Mouse (Mus musculus) bone marrow, adult 2 months (tissue): ENCODE results near the gene Nme8. TPM values are rescaled to one million over a fixed set of nuclear protein-coding genes. Genes with fewer than 3 reads are reported as not detected.

Source experiments
- H3K27ac ChIP-seq: fragments of 200-500 bp; 2 replicates; pipeline ENCODE4 v1.5.1; 2012; ENCODE audit warnings: low read depth, mild to moderate bottlenecking, control low read depth, inconsistent platforms, low read length; ENCODE audit not compliant: control insufficient read depth, poor library complexity, insufficient read depth
- H3K4me1 ChIP-seq: fragments of 200-500 bp; 2 replicates; pipeline ENCODE4 v1.6.1; 2011; ENCODE audit warnings: low read length; ENCODE audit not compliant: control insufficient read depth, insufficient read depth
- H3K4me3 ChIP-seq: fragments of 200-500 bp; replicated peaks from 2 replicates; pipeline ENCODE3; 2011; ENCODE audit warnings: mild to moderate bottlenecking, low read depth, low read length, control low read depth; ENCODE audit not compliant: control insufficient read depth
- CTCF ChIP-seq: fragments of 200-500 bp; IDR thresholded peaks from 2 replicates; pipeline ENCODE4 v1.5.1; 2011; ENCODE audit warnings: low read length, control low read depth; ENCODE audit not compliant: control insufficient read depth, insufficient read depth
- POLR2A ChIP-seq: fragments of 200-500 bp; IDR thresholded peaks from 2 replicates; pipeline ENCODE4 v1.6.1; 2011; ENCODE audit warnings: low read depth, mild to moderate bottlenecking, control low read depth, low read length, borderline replicate concordance; ENCODE audit not compliant: control insufficient read depth
- WGBS: fragments of 180-500 bp; shearing (Covaris S2); methylation state at CpG from one replicate; pipeline ENCODE4 v1.1.7; 2018; 5-methylcytosine and 5-hydroxymethylcytosine counted together
- polyA plus RNA-seq: library from polyadenylated mRNA; stranded (reverse); fragments of >200 nt; gene quantifications from 2 replicates; pipeline ENCODE4 v1.2.4, GENCODE M21; 2011; ENCODE audit warnings: low replicate concordance; ENCODE audit not compliant: missing spikeins, insufficient read depth, insufficient read length

The Nme8 gene
- polyA plus RNA-seq, 1 experiment = not detected

DNA sequence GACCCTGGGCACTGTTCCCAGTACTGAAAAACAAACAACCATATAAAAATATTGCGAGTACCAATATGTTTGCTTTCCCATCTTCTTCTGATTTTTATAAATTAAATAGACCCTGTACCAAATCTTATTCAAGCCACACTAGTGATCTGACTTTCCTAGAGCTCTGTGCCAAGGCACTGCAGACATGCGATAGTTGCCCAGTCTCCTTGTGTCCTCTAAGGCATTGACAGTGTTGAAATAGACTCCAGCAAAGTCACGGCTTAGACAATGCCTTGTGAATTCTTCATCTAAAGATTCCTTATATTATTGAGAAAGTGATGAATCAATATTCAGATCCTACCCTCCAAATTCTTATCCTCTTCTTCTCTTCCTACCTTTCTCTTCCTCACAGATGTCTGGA is 23.6 kb downstream of the Nme8 start:
- Histone ChIP-seq H3K27ac (no peak overlapping the region), H3K4me3 (no peak overlapping the region), H3K4me1 (no peaks in the 10 kb centered on the region)
- 81% methylated on average over 3 of the region's 3 CpGs for WGBS
- TF ChIP-seq POLR2A (no peak), CTCF (no peak)

DNA sequence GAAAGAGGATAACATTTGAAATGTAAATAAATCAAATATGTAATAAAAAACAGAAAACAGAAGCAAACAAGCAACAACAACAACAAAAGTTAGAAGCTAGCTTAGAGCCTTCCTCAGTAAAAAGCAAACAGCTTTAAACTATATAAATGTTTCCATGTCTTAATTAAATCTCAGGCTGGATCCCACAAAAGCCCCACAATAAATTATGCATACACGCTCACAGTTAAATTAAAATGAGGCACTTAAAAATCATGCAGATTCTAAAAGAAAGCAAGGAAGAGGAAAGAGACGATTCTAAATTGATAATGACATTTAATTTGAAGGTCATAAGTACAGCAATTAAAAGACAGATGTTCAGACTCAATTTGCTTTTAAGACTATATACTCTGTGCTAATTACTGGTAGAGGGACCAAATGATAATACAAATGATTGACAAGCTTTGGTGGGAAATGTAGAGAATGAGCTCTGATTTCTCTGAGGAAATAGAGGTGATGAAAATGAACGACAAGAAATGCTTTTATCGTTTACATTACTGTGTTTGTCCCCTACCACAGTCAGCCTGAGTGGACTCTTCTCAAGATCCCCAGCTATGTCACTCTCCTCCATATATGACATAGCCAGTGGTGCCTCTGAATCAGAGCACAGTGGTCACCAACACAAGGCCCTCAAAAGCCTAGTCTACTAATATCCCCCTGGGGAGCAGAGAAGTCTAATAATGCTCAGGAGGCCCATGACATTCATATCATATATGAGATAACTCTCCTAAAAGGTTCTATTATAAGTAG is 29.0 kb downstream of the Nme8 start:
- WGBS = 80% methylated on average over 4 of the region's 4 CpGs
- Histone ChIP-seq H3K4me3 (no peak overlapping the region), H3K4me1 (no peaks in the 10 kb centered on the region), H3K27ac (no peak overlapping the region)
- no peak for TF ChIP-seq CTCF
- no peak for TF ChIP-seq POLR2A

DNA sequence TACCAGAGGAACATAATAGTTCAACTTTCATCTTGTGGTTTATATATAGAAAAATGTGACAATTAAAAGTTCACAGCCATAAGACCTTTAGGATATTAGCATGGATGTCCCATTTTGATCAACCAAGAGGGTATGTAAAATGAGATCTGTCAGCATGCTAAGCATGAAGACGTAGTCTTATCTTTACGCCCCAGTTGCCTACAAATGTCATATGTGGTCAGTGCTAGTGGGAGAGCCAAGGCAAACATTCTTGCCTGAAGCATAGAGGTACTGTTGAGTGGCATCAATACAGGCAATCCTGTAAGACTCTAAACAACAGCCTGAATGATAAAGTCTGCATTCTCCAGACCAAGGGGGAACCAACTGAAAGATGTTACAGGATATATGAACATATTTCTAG is 45.2 kb downstream of the Nme8 start:
- Histone ChIP-seq H3K27ac (no peak overlapping the region), H3K4me3 (no peak overlapping the region), H3K4me1 (no peaks in the 10 kb centered on the region)
- WGBS = 69% methylated on average over 2 of the region's 2 CpGs
- TF ChIP-seq POLR2A (no peak), CTCF (no peak)

DNA sequence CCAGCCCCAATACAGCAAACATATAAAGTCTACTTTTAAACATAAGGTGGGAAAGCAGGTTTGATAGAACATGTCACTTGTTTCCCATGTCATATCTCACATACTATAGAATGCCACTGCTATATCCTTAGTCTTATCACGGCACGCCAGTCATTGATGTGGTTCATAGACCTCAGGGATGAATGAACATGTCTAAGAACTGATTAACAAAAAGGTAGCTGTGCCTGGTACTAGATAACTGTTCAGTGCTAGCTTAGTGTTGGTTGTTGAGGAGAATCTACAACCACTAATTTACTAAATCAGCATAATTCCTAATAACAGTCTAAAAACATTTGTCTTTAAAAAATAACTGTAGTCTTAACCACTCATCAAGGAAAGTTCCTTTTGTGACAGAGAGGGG is 47.8 kb downstream of the Nme8 start:
- TF ChIP-seq POLR2A = no peak
- no peak for TF ChIP-seq CTCF
- no peak overlapping the region for H3K27ac ChIP-seq
- no peak overlapping the region for H3K4me3 ChIP-seq
- 65% methylated on average over 2 of the region's 2 CpGs for WGBS
- H3K4me1 ChIP-seq = no peaks in the 10 kb centered on the region

DNA sequence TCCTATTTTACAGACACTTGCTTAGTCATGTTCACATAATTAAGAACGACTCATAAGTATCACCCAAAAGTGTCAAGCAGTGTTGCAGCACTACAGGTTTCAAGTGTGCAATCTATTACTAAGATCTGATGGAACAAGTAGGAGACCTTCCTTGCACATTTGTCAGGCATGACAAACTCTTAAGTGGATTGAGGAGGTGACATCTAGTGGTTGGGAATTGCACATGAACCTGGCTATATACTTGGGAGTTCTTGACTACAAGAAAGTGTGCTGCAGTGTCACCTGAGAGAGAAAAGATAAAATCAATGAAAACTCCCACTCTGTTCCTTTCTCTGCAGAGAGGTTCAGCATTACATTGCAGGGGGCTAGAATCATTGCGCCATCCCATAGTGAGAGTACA is 53.4 kb downstream of the Nme8 start:
- TF ChIP-seq POLR2A (no peak), CTCF (no peak)
- no peak overlapping the region for H3K4me3 ChIP-seq
- 60% methylated on average over 2 of the region's 2 CpGs for WGBS
- H3K4me1 ChIP-seq = no peaks in the 10 kb centered on the region
- H3K27ac ChIP-seq = no peak overlapping the region

DNA sequence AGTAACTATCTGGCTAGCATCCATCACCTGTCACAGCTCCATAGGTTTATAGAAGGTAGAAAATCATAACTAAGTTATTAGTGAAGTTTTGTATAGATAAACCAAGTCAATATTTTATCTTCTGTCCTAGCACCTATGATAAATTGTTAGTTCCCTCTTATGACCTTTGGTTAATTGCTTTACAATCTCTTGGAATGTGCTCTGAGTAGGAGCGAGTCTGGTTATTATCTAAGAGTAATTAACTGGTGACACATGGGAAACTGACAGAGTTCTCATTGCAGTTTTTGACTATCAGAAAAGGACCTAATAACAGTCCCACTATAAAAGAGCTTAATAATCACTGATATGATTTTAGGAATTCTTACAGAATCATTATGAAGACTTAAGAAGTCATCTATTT is 54.1 kb downstream of the Nme8 start:
- WGBS = 79% methylated on average over 1 of the region's 1 CpGs
- Histone ChIP-seq H3K4me1 (no peaks in the 10 kb centered on the region; the same call in 1 of the 2 replicates), H3K4me3 (no peak overlapping the region), H3K27ac (no peak overlapping the region)
- TF ChIP-seq CTCF (no peak), POLR2A (no peak)

DNA sequence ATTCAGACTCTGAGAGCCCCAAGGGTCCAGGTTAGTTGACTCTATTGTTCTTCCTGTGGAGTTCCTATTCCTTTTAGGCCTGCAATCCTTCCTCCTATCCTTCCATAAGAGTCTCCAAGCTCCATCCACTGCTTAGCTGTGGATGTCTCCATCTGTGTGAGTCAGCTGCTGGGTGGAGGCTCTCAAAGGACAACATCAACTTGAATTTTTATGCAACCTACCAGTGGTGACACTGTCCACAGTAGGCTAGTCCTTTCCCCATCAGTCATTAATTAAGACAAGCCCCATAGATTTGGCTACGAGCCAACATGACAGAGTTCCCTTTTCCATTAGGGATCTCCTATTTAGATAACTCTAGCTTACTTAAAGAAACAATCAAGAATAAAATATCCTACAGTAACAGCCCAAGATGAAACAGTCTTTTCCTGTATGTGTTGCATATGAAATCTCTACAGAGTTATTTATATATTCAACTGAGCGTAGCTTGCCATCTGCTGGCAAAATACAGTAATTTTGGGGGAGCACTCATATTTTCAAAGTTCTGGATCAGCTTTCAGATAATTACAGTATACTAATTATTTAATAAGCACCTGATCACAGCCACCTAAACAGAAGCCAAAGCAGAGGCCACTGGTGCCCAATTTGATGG is 57.3 kb downstream of the Nme8 start:
- no peaks in the 10 kb centered on the region; the same call in 1 of the 2 replicates for H3K4me1 ChIP-seq
- no peak overlapping the region for H3K4me3 ChIP-seq
- H3K27ac ChIP-seq = no peak overlapping the region
- no peak for TF ChIP-seq POLR2A
- no peak for TF ChIP-seq CTCF
- 72% methylated on average over 2 of the region's 2 CpGs for WGBS

DNA sequence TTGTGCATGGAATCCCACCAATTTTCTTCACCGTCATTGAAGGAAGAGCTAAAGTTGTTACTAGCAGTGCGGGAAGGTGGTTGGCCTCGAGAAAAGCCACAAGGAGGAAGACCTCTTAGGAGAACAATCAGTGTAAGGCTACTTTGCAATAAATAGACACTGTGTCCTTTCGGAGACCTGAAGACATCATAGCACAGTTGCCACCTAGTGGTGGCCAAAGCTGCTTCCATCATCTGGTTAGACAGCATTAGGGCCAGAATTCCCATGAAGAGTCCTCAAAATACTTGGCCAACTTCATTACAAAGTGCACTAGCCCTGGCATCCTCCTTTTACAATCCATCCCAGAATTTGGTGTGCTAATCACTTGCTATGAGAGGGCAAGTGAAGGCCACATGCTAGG is 61.5 kb downstream of the Nme8 start:
- 33% methylated on average over 4 of the region's 4 CpGs for WGBS
- Histone ChIP-seq H3K4me1 (no peaks in the 10 kb centered on the region; the same call in 1 of the 2 replicates), H3K27ac (no peak overlapping the region), H3K4me3 (no peak overlapping the region)
- TF ChIP-seq POLR2A (no peak), CTCF (no peak)
